Mouse (Mus musculus) kidney, adult 18-20 months (tissue): Measurements from ENCODE around the gene Bcl6.

Source experiments
- DNase-seq: peaks from one replicate; pipeline ENCODE4 v3.0.0; 2021

The Bcl6 gene

DNA sequence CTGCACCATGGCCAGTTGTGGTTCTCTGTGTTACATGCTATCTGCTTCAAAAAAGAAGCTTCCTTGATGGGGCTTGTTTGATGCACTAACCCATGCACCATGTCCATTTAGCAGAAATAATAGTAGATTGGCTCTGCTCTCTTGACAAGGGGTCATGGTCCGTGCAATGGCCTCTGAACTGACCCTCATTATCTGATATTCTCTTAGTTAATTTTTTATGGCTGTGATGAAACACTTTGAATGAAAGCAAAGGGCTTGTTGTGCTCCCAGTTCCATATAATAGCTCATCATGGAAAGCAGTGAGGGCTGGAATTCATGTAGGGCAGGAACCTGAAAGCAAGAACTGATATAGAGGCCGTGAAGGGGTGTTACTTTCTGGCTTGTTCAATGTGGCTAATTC, 69.2 kb downstream of the Bcl6 start:
- no peak for DNase-seq
